In genomic region chr4:46814954-46815353, GRCm38 (mm10) we compare ENCODE assay signal across 12 mouse cellular contexts.
DNase-seq lines count a peak whose midpoint lies in the region; ATAC-seq and TF ChIP-seq lines count a peak whose summit lies in the region.
"Had no signal": no experiment of that assay in that cellular context is flagged by ENCODE, and none has a peak within 500 bp of the region (broad histone marks: within the 10 kb centered on the region; RNA-seq: fewer than 3 reads in every experiment).

No protein-coding gene starts in this region.

- H3K4me1 ChIP-seq in cortical plate, adult 2 months (ENCODE audit: control insufficient read depth, insufficient read depth, low read length), result peaks cover 17% of the 10 kb centered on the region
- H3K4me1 ChIP-seq: heart, embryonic 15.5 days had no signal

- no peak overlapping the region for H3K4me3 ChIP-seq in cortical plate, adult 2 months (ENCODE audit: insufficient read depth, low read length)
- H3K4me3 ChIP-seq: forebrain, embryonic 13.5 days; heart, embryonic 15.5 days; limb, embryonic 15.5 days; stomach, embryonic 15.5 days had no signal

- TF ChIP-seq POLR2A in cortical plate, adult 2 months (IDR thresholded peaks at IDR 0.05; ENCODE audit: extremely low read depth, insufficient read depth, low read length), result no peak

- H3K27ac ChIP-seq in cortical plate, adult 2 months (ENCODE audit: insufficient read depth, low read length), result 0 out of 2 replicates have a peak overlapping the region, but pooled peaks have one; percentile 24
- H3K27ac ChIP-seq: forebrain, embryonic 13.5 days; heart, embryonic 15.5 days; limb, embryonic 15.5 days; stomach, embryonic 15.5 days had no signal

- no peak for TF ChIP-seq CTCF in cortical plate, adult 2 months (IDR thresholded peaks at IDR 0.05; ENCODE audit: extremely low read depth, insufficient read depth, low read length)

- peak; percentile 64 for ATAC-seq in frontal cortex, adult (ENCODE audit: low TSS enrichment)
- ATAC-seq in megakaryocyte, adult 5-6 weeks (ENCODE audit: poor library complexity, severe bottlenecking), result no peak
- ATAC-seq: forebrain, embryonic 13.5 days had no signal

- DNase-seq in frontal cortex, postnatal 25 days (ENCODE audit: low spot score in 2 of 2), result no peak
- DNase-seq in left cerebral cortex, adult 18-20 months (ENCODE audit: low spot score in 2 of 2), result peak; percentile 52 to 63
- no peak for DNase-seq in left cerebral cortex, adult 11 months (ENCODE audit: low spot score)
- DNase-seq in adrenal gland, postnatal 25 days, result peak; percentile 10
- DNase-seq in liver, result no peak

Comparison
In these comparisons a context has a peak if more than half of its experiments do, and no peak if none do; other contexts are left out.
1. DNase-seq: peak in left cerebral cortex, adult 18-20 months (2 of 2) and adrenal gland, postnatal 25 days (single experiment); none in frontal cortex, postnatal 25 days (0 of 2), left cerebral cortex, adult 11 months (single experiment) and liver (single experiment).